Mouse (Mus musculus) 3134 (cell line): ENCODE data around the gene Alpl.
A peak's percentile ranks its signal among the peaks of the same experiment; 100 is the strongest.

Source experiments
- DNase-seq: peaks from one replicate; pipeline ENCODE4 v3.0.0-alpha.2; 2011; ENCODE audit warnings: low spot score; ENCODE audit not compliant: insufficient read length; ENCODE audit errors: extremely low read depth

Alpl gene

DNA sequence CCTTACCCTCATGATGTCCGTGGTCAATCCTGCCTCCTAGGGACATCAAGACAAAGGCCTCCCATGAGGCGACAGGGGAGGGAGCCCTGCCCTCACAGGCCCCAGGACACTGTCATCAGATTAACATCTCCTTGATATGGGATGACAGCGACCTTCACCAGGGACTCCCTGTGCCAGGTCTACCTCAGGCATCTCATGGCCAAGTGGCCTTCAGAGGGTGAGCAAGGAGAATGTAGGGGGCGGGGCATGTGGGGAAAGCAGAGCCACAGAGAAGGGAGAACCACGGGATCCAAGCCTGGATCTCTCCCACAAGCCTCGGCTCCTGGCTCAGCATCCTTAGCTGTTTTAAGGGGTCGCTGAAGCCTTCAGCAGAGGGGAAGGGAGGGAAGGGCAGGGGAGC, 52.4 kb downstream of the Alpl start:
- DNase-seq: no peak

DNA sequence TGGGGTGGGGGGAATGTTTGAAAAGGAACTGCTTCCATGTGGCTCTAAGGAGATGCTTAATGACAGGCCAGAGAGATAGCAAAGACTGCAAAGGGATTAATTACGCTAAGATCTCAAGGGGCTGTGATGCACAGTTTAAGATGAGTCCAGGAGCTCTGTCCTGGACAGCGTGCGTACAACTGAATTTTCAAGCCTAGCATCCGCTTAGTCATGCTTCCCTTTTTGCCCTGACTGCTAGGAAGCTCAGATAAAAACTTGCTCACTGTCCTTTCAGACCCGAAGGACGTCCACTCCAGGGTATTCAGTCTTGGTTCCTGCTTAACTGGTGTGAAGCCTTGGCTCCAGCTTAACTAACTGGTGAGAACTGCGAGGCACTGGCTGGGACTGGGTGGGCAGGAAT, 55.8 kb downstream of the Alpl start:
- no peak for DNase-seq

DNA sequence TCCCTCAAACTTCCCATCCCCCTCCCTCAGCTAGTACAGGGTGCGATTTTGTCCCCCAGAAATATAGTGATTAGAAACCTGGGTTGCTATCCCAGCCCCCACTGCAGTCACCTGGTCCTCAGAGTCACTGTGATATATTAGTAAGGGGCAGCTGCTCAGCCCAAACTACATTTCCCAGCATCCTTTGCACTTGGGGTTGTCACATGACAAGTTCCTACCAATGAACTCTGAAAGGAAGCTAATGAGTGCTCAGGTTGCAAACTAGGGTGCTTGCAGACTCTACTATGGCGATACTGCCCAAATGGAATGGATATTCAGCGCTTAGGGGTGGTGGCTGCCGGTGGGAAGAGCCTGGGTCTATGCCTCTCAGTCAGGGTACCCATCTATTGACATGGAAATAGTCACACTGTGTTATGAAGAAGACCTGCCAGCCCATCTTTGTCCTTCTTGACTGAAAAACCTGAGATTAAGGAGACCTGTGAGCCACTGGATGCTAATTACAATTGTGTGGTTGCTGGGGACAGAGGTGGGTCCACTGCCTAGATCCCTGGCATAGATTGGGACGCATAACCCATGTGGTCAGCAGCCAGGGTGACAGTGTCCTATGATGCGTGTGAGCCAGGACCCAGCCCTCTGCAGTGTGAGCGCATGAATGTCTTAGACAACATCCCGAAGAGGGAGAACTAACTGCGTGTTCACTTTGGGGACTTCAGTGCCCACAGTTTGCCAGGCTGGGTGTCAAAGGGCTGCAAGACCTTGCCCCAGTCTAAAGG, 56.8 kb downstream of the Alpl start:
- DNase-seq: no peak

DNA sequence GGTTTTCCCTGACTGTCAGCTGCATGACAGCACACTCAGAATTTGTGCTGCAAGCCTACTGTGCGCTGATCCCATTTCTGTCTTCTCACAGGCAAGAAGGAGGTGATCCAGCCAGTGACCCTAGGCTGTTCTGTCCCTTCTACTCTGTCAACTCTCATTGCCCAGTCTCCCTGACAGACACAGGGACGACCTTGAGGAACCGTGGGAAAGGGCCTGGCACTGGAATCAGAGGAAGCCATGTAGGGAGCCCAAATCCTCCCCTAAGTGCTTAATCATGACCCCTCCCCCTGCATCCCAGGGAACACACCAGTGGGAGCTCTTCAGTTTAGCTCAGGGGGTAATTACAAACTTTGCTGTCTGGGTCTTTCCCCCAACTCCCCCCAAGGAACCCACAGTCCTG, 58.4 kb downstream of the Alpl start:
- DNase-seq: no peak

DNA sequence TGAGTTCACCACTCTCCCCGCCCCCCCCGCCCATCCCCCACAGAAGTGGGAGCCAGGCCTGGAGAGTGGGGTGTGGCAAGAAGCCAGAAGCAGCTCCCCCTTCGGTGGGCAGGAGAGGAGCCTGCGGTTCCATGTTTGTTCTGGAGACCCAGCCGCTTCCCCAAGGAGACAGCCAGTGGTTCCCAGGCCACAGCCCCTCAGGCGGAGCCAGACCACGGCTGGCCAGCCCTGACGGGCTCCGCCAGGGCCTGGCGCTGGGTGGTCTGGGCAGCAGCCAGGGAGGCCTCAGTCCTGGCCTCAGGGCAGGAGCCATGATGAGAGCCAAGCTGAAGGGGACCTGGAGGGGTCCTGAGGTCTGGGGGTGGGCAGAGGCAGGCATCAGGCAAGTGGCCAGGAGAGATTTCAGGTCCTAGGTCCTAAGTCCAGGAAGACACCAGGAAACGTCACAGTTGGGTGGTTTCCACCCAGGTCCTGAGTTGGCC, 59.9 kb downstream of the Alpl start:
- DNase-seq: no peak

DNA sequence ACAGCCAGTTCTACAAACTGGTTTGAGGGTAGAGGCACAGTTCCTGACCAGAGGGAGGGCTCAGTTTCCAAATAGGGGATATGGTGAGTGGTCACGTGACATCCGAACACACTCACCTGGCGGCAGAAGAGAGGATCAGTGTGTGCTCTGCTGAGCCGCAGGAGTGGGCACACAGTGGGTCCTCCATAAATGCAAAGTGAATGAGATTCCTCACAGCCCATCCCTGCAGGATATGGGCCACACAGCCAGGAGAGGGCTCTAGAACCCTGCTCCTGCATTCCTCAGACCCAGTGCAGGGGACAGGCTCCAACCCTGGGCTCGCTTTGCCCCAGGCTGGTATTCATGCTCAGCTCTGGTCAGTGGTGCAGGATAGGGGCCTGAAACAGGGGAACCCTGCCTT, 62.7 kb downstream of the Alpl start:
- DNase-seq: no peak

DNA sequence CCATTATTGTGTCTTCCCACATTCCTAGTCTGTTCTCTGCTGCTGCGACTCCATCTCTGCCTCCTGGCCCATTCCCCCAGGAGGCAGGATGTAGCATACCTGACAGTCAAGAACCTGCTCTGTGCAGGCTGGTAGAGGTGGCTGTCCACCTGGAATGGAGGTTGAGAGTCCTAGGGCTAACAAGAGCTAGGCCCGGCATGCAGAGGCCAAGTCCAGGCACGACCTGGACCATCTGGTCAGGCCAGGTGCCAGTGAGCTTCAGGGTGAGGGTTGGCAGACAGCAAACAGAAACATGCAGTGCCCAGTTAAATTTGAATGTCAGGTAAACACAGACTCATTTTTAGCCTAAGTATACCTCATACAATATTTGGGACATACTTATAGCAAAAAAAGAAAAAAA, 63.2 kb downstream of the Alpl start:
- no peak for DNase-seq

DNA sequence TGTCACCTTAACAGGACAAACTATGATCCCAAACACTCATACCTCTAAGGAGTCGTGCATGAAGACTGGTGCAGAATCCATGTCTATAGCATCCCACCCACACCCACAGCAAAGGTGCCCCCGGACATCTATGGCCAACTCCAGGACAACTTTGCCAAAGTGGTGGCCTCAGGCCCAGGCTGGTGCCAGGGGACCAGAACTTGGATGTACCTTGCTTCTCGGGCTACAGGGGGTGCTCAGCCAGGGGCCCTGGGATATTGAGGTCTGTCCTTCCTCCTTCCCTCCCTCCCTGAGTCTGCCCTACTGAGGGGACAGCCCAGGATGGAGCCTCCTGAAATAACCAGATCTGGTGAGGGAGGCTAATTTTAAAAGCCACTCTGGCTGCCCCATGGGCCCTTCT, 63.8 kb downstream of the Alpl start:
- no peak for DNase-seq

DNA sequence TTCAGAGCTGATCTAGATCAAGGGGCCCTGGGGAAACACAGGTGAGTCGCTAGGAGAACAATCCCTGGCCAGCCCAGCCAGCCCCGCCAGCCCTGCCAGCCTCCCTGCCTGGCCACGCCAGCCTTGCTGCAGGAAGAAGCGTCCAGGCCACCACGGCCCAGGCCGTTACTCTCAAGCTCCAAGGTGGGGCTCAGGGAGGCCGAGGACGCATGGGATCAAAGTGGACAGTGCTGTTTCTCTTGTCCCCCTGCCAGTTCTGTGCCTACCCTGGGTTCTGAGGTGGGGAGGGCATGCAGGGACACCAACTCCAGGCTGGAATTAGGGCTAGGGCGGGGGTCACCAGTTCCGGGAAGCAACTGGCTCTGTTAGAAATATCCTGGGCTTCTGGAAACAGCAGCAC, 64.3 kb downstream of the Alpl start:
- DNase-seq: no peak

DNA sequence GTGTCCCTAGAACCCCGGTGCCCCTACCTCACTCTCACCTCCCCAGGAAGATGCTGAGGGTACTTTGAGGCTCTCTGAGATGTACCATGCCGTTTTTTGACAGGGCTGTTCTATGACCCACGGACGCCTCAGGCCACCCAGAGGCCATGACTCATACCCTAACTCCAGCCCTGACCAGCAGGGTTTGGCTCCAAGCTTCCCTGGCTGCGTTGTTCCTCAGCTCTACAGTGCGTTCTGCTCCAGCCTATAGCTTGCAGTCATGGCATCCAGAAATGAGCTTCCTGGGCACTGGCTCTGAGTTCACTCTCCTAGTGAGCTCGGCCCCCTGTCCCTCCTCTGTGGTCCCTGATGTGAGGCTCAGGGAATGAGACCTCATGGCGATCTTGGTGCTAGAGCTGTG, 65.4 kb downstream of the Alpl start:
- peak; percentile 49 for DNase-seq

DNA sequence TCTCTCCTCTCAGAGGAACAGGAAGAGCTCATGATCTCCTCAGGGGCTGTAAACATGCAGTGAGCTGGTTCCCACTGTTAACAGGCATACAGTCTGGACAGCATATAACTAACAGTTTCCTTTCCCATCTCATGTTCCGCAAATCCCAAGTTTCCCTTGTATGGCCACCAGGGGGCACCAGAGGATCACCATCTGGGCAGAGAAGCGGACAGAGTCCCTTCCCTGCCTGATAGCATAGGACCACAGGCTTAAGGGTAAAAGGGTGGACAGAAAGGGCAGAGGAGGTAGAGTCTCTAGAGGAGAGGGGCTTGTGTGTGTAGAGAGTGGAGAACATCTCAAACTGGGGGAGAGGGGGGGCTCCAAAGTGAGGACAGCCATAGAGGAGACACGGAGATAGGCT, 66.0 kb downstream of the Alpl start:
- no peak for DNase-seq

DNA sequence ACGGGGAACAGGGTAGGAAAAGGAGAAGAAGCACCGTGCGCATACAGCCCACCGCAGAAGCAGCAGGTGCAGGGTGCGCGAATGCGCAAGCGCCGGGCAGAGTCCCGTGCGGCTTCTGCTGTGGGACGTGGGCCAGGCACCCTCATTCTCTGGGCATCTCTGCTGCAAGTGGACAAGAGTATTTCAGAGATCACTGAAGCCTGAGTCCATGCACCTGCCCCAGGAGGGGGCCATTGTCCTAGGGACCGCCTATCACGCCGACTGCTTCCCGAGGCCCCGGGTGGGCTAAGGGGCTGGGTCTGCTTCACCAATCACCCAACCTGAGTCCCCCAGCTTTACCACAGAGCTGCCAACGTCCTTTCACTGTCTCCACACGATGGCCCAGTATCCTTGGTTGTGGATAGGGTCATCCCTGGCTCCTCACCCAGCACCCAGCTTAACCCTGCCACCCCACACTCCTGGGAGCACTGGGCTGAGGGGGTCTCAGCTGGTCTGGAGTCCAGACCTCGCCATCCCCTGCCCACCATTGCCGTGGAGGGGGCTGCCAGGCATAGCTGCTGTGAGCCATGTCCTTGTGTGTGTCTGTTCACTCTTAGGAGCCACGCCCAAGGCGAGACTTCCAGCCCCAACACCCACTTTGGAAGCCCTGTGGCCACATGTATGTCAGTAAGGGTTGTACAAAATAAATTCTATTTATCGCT, 66.9 kb downstream of the Alpl start:
- no peak for DNase-seq

DNA sequence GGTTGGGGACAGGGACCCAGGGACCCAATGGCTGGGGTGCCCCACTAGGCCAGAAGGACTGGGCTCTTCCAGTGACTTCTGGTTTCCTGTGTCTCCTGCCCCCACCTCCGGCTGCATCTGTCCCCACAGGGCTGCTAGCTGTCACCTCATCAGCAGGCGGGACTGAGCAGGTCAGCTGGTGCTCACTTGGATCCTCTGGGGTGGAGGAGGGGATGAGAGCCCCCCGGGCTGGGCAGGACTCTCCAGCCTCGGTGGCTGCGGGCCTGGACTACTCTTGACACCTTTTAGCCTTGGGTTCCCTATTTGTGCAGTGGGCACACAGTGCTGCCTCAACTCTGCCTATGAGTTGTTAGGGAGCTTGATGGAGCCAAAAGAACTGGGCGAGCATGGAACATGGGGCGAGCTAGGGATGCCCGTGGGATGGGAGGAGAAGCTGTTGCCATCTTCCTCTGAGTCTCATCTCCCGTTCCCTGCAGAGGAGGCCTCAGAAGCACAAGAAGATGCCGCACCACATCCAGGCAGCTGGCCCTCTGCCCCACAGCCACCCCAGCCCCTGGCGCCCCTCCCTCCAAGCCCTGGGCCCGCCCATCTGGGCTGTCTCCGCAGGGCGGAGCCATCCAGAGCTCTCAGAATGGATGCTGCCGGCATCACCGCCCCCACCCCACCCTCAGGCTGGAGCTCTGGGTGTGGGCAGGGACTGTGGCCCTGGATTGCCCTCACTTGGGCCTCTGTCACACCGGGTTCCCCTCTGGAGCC, 67.6 kb downstream of the Alpl start:
- no peak for DNase-seq

DNA sequence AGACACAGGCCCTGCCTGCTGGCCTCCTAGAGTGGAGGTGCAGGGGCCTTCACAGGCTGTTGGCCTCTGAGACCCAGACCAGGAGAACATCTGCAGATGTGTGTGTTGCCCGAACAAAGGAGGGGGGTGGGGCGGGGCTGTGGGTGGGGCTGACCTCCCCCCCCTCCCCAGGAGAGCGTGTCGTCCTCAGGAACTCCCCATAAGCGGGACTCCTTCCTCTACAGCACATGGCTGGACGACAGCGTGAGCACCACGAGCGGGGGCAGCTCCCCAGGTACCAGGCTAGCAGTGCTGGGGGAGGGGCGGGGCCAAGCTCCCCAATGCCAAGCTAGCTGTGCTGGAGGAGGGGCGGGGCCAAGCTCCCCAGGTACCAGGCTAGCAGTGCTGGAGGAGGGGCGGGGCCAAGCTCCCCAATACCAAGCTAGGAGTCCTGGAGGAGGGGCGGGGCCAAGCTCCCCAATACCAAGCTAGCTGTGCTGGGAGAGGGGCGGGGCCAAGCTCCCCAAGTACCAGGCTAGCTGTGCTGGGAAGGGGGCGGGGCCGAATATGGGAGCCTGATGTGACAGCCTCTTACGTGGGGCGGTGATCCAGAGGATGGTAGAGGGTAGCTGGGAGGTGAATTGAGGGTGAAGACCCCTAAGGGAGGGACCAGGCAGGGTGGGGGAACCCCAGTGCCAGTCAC, 68.5 kb downstream of the Alpl start:
- DNase-seq: no peak

DNA sequence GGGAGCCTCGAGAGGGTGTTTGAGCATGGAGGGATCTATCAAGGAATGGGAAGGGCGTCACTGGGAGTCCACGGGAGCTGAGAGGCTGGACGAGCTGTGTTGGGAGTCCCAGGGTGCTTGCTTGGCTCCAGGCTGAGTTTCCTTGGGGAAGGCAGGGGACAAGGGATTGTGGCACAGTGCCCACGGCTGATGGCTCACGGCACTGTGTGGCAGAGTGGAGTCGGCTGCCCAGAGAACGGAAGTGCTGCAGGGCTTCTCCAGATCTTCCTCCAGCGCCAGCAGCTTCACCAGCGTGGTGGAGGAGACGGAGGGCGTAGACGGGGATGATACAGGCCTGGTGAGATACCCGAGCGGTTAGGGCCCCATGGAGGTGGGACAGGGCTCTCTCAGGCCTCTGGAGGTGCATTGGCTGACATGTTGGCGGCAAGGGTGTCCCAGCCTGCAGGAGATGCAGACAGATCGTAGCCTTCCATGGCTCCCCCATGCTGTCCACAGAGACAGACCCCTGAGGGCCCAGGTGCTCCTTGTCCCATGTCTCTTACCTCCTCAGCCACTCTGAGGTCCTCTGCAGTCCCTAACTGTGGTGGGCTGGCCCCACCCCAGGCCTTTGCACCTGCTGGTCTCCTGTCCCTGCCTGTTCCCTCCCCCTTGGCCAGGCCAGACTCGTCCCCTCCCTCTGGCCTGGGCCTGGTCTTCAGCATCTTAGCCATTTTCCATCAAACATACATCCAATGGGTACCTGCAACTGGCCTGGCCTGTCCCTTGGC, 69.3 kb downstream of the Alpl start:
- no peak for DNase-seq

DNA sequence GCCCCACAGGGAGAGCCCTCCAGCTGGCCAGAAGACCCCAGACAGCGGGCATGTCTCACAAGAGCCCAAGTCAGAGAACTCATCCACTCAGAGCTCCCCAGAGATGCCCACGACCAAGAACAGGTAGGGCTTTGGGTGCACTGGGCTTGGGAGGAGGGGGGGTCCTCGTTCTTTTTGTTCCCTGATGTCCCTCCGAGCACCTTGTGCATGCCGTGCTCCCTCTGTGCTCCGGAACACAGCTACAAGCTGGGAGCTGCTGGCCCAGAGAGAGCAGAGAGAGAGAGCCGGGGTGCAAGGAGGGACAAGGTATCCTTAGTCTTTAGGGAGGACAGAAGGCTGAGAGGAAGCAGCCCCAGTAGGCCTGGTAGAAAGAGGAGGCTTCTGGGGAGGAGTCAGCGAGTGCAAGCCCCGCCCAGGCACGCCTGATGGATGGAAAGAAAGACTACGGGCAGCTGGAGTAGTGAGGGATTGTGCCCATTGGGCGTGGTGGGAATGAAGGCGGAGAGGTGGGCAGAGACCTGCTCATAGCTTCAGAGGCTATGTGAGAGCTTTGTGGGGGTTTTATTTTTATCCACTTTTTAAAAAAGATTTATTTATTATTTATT, 70.5 kb downstream of the Alpl start:
- DNase-seq: no peak

DNA sequence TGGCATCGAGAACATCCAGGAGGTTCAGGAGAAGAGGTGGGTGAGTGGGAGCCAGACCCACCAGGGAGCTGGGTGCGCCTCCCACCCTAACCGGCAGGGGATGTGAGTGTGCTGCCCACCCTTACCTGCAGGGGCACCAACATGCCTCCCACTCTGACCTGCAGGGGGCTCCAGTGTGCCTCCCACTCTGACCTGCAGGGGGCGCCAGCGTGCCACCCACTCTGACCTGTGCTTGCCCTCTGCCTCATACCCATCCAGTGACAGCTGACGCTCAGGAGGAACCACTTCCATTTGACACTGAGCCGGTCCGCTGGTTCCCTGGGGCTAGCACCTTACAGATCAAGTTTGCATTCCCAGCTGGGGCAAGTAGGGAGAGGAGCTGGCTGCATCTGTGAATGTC, 71.4 kb downstream of the Alpl start:
- peak; percentile 55 for DNase-seq

DNA sequence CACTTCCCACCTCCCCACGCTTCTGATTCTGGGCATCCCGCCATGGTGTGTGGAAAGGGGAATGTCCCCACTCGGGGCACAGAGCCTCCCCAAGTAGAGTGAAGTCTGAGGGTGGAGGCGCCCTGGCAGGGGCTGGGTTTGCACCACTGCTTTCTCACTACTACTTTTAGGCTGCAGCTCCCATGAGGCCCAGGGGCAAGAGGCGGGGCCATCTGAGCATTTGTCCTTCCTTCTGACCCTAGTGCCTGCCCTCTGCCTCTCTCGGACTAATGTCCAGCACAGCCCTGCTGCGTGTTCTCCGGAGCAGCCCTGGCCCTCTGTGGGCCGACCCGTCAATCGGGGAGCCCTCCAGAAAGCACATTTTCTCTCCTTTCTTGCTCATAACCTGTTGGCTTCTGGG, 72.0 kb downstream of the Alpl start:
- no peak for DNase-seq

DNA sequence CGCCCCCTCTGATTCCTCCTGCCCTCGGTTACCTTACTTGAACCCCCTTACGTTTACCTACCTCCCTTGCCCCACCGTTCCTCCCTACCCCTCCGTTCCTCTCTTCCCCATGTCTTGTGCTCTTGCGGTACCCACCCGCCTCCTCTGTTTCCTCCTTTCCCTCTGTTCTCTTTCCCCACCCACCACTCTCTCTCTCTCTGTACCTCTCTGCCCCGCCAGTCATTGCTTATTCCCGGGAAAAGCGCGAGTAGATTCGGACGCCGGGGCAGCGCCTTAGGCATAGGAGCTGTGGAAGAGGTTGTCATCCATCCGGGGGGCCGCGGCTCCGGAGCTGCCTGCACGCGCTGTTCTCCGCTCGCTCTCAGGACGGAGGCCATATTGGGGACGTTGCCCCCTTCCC, 72.7 kb downstream of the Alpl start:
- no peak for DNase-seq
